Mouse (Mus musculus): ENCODE data around the gene Nebl.

Gene Nebl

GRCm38 (mm10) chr2:17610259-17610658 is 121.0 kb downstream of the Nebl start:
- DNase-seq = no peak

- DNase-seq = no peak
These were observed 127.7 kb downstream of the Nebl start for GRCm38 (mm10) chr2:17603573-17603972.

- no peak for DNase-seq
These were observed 130.6 kb downstream of the Nebl start for GRCm38 (mm10) chr2:17600652-17601051.

- DNase-seq = no peak
These were observed 131.4 kb downstream of the Nebl start for GRCm38 (mm10) chr2:17599860-17600259.

- no peak for DNase-seq
These were observed 133.3 kb downstream of the Nebl start for GRCm38 (mm10) chr2:17597932-17598331.

GRCm38 (mm10) chr2:17589669-17590068 is 141.6 kb downstream of the Nebl start:
- DNase-seq = no peak

- DNase-seq = no peak
These were observed 145.8 kb downstream of the Nebl start for GRCm38 (mm10) chr2:17585329-17585992.

GRCm38 (mm10) chr2:17575648-17576047 is 155.6 kb downstream of the Nebl start:
- DNase-seq = no peak

- DNase-seq = no peak
These were observed 159.5 kb downstream of the Nebl start for GRCm38 (mm10) chr2:17571716-17572115.

- DNase-seq = no peak
These were observed 172.1 kb downstream of the Nebl start for GRCm38 (mm10) chr2:17558889-17559742.

GRCm38 (mm10) chr2:17549895-17550558 is 181.2 kb downstream of the Nebl start:
- DNase-seq = no peak

GRCm38 (mm10) chr2:17546354-17546948 is 184.8 kb downstream of the Nebl start:
- no peak for DNase-seq

- no peak for DNase-seq
These were observed 191.5 kb downstream of the Nebl start for GRCm38 (mm10) chr2:17539737-17540136.

GRCm38 (mm10) chr2:17538493-17538892 is 192.8 kb downstream of the Nebl start:
- DNase-seq = no peak

GRCm38 (mm10) chr2:17531355-17532105 is 199.7 kb downstream of the Nebl start:
- DNase-seq = no peak

- no peak for DNase-seq
These were observed 205.3 kb downstream of the Nebl start for GRCm38 (mm10) chr2:17525739-17526526.

GRCm38 (mm10) chr2:17525211-17525610 is 206.1 kb downstream of the Nebl start:
- no peak for DNase-seq

- DNase-seq = no peak
These were observed 206.9 kb downstream of the Nebl start for GRCm38 (mm10) chr2:17524205-17524978.

- no peak for DNase-seq
These were observed 207.5 kb downstream of the Nebl start for GRCm38 (mm10) chr2:17523791-17524190.

GRCm38 (mm10) chr2:17515686-17516085 is 215.6 kb downstream of the Nebl start:
- DNase-seq = no peak

GRCm38 (mm10) chr2:17514765-17515164 is 216.5 kb downstream of the Nebl start:
- DNase-seq = no peak
